Mouse (Mus musculus) lung, postnatal 0 days (tissue): Measurements from ENCODE around the gene Gm20388.

Experiments used
- CTCF ChIP-seq: IDR thresholded peaks from 2 replicates; pipeline ENCODE4 v1.5.1; 2016; ENCODE audit warnings: antibody characterized with exemption, mild to moderate bottlenecking
- EP300 ChIP-seq: IDR thresholded peaks from 2 replicates; pipeline ENCODE4 v1.6.1; 2016; ENCODE audit warnings: antibody characterized with exemption, mild to moderate bottlenecking, control low read depth

DNA sequence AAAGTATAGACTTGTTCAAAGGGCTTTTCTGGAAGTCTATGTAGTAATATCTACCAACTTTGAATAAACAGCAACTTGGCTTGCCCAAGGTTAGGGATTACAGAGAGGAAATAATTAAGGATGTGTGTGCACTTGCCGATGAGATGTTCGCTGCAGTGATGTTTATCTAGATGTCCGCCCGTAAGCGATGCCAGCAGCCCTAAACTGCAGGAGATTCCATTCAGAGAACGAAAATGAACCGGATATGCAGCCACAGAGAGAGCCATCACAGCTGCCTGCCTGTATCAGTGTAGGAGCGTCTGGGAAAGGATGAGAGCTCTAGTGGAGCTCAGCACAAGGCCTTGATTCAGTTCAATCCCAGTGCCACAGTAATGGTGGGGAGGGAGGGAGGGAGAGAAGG is 1125.0 kb downstream of the Gm20388 start:
- no peak for TF ChIP-seq CTCF
- peak; percentile 73 for TF ChIP-seq EP300
